13 mouse cellular contexts compared by ENCODE assay signal in genomic region chr11:75304797-75305196, GRCm38 (mm10).
"Had no signal": no experiment of that assay in that cellular context is flagged by ENCODE, and none has a peak within 500 bp of the region (broad histone marks: within the 10 kb centered on the region; RNA-seq: fewer than 3 reads in every experiment).

No protein-coding gene starts in this region.

- DNase-seq: gastrocnemius, postnatal 14 days; gastrocnemius, postnatal 36 days; heart, adult 11 months; heart, adult 2 months; heart, postnatal 10 days; kidney, adult 2 months; kidney, adult 9 months; kidney, postnatal 14 days; kidney, postnatal 36 days; layer of hippocampus, adult 9-11 months; layer of hippocampus, postnatal 36 days; left cerebral cortex, postnatal 4 days; liver, embryonic 13.5 days had no signal
